Mouse (Mus musculus) kidney, adult 2 months (tissue): Measurements from ENCODE around the gene Slain1.

Experiments
- CTCF ChIP-seq: fragments of 200-500 bp; conservative IDR thresholded peaks from 2 replicates; pipeline ENCODE4 v1.5.1; 2011; ENCODE audit warnings: low read depth, mild to moderate bottlenecking, control low read depth, low read length, moderate library complexity, mixed read lengths; ENCODE audit not compliant: insufficient read depth, insufficient read length
- POLR2A ChIP-seq: fragments of 200-500 bp; IDR thresholded peaks from one replicate; pipeline ENCODE4 v1.6.1; 2011; ENCODE audit warnings: low read depth, low read length, control low read depth

DNA sequence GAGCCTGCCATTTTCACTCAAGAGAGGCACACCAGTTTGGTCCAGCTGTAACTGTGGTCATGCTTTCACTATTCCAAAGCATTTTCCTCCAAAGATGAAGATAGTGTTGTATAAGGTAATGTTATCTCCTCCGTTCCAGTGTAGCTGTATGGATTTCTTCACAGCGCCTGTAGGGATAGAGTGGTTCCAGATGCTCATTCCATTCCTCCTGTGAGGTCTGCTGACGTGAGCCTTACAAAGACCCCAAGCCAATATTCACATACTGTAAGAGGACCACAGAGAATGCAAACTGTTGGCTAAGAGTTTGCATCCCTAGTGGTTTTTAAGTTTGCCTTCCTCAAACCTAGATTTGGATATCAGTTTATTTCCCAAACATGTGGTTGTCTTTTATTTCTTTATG is 45.6 kb downstream of the Slain1 start:
- TF ChIP-seq CTCF, result no peak
- TF ChIP-seq POLR2A, result no peak
